ENCODE assay signal across 30 mouse cellular contexts in the genomic region with DNA sequence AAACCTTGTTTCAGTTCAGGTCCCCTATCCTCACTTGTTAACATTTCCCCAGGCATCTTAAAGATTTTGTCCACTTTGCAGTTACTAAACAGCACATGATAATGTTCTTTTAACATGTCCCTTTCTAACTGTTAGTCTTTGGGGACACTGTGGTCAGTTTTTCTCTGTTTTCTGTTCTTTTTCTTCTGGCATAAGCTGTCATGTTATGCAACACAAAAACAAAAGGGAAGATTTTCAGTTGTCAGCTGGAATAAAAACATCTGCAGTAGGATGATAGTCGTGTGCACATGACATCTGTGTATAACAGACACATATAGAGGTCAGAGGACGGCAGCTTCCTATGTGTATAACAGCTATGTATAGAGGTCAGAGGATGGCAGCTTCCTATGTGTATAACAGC. TPM values are rescaled to one million over a fixed set of nuclear protein-coding genes. Genes with fewer than 3 reads are reported as not detected.
DNase-seq lines count a peak whose midpoint lies in the region; ATAC-seq and TF ChIP-seq lines count a peak whose summit lies in the region.
"Had no signal": no experiment of that assay in that cellular context is flagged by ENCODE, and none has a peak within 500 bp of the region (broad histone marks: within the 10 kb centered on the region; RNA-seq: fewer than 3 reads in every experiment).

No protein-coding gene starts in this region.

- no peak overlapping the region for H3K9ac ChIP-seq in lung, postnatal 0 days (replicated peaks; ENCODE audit: low read depth)
- H3K9ac ChIP-seq: embryonic facial prominence, embryonic 13.5 days; embryonic facial prominence, embryonic 15.5 days; forebrain, embryonic 12.5 days had no signal

- intact Hi-C loops in gastrocnemius, adult 2 months (cut with DNase I), result no loop called here
- intact Hi-C loops in heart, postnatal 14 days (cut with DNase I), result no loop called here

- no peak; the same call in 1 of the 2 replicates for ATAC-seq in lung, postnatal 0 days
- ATAC-seq: activated CD4-positive, CD25-positive, alpha-beta regulatory T cell, adult 4 months; CD4-positive, CD25-positive, alpha-beta regulatory T cell, adult 4 months; forebrain, embryonic 14.5 days; forebrain, embryonic 16.5 days; Patski had no signal

- H3K4me1 ChIP-seq in lung, postnatal 0 days (ENCODE audit: insufficient read depth, low read depth, low read length), result no peaks in the 10 kb centered on the region
- H3K4me1 ChIP-seq in lung, adult 2 months (ENCODE audit: control insufficient read depth, insufficient read depth, low read length), result peaks cover 2% of the 10 kb centered on the region; the same call in 1 of the 2 replicates

- H3K27ac ChIP-seq in gastrocnemius, adult 2 months, result 0 out of 2 replicates have a peak overlapping the region, but pooled peaks have one; percentile 49
- H3K27ac ChIP-seq in lung, postnatal 0 days (ENCODE audit: low read length), result no peak overlapping the region
- H3K27ac ChIP-seq: embryonic facial prominence, embryonic 13.5 days; embryonic facial prominence, embryonic 15.5 days; forebrain, embryonic 10.5 days; forebrain, embryonic 12.5 days had no signal

- TF ChIP-seq EP300 in lung, postnatal 0 days (IDR thresholded peaks at IDR 0.05), result 0 out of 2 replicates have a peak, but pooled peaks have one; percentile 8

- no peaks in the 10 kb centered on the region for H3K36me3 ChIP-seq in lung, postnatal 0 days (ENCODE audit: insufficient read depth, low read length)
- H3K36me3 ChIP-seq: embryonic facial prominence, embryonic 13.5 days; embryonic facial prominence, embryonic 15.5 days; forebrain, embryonic 10.5 days; forebrain, embryonic 12.5 days; G1E had no signal

- no peak overlapping the region for H3K4me2 ChIP-seq in lung, postnatal 0 days (replicated peaks; ENCODE audit: low read depth, low read length)
- H3K4me2 ChIP-seq: embryonic facial prominence, embryonic 13.5 days; embryonic facial prominence, embryonic 15.5 days; forebrain, embryonic 12.5 days had no signal

- no peaks in the 10 kb centered on the region for H3K9me3 ChIP-seq in lung, postnatal 0 days (ENCODE audit: low read length)
- H3K9me3 ChIP-seq: embryonic facial prominence, embryonic 13.5 days; embryonic facial prominence, embryonic 15.5 days; forebrain, embryonic 10.5 days; forebrain, embryonic 12.5 days; G1E had no signal

- no peaks in the 10 kb centered on the region for H3K27me3 ChIP-seq in lung, postnatal 0 days (replicated peaks; ENCODE audit: insufficient read depth, low read length)
- H3K27me3 ChIP-seq: CH12.LX; embryonic facial prominence, embryonic 13.5 days; embryonic facial prominence, embryonic 15.5 days; Patski had no signal

- H3K4me3 ChIP-seq in gastrocnemius, adult 2 months, result no peak overlapping the region
- H3K4me3 ChIP-seq in lung, postnatal 0 days (ENCODE audit: low read depth, low read length), result no peak overlapping the region
- no peak overlapping the region for H3K4me3 ChIP-seq in lung, adult 2 months (replicated peaks; ENCODE audit: extremely low read depth, low read depth, low read length)
- H3K4me3 ChIP-seq: embryonic facial prominence, embryonic 13.5 days; embryonic facial prominence, embryonic 15.5 days; erythroblast, embryonic 14.5 days; forebrain, embryonic 10.5 days; forebrain, embryonic 12.5 days had no signal

- no peak for DNase-seq in gastrocnemius, adult 2 months
- no peak for DNase-seq in gastrocnemius, postnatal 4 days (ENCODE audit: low spot score in 2 of 2)
- DNase-seq in heart, adult 9 months (ENCODE audit: low spot score in 2 of 2), result peak; percentile 21
- no peak for DNase-seq in heart, postnatal 14 days
- peak; percentile 66 for DNase-seq in lung, postnatal 0 days (ENCODE audit: low spot score)
- no peak for DNase-seq in lung, adult 2 months
- DNase-seq: adrenal gland, adult 2 months; adrenal gland, postnatal 10 days; adrenal gland, postnatal 25 days; B cell, adult 2 months; cerebellum, adult 11 months; cerebellum, adult 18-20 months; cerebellum, adult 8-10 months; cerebellum, adult 9-11 months; cerebellum, postnatal 14 days; cerebellum, postnatal 36 days; embryo, embryonic 11 days had no signal

- no peak for TF ChIP-seq CTCF in gastrocnemius, adult 2 months (IDR thresholded peaks at IDR 0.05)
- TF ChIP-seq CTCF in lung, postnatal 0 days (IDR thresholded peaks at IDR 0.05), result no peak
- TF ChIP-seq CTCF in lung, adult 2 months (IDR thresholded peaks at IDR 0.05; ENCODE audit: insufficient read depth, low read length), result no peak

- WGBS in lung, postnatal 0 days, result 45% methylated on average over 2 of the region's 2 CpGs
- 42% methylated on average over 2 of the region's 2 CpGs for WGBS in lung, adult 2 months

- TF ChIP-seq POLR2A in lung, adult 2 months (IDR thresholded peaks at IDR 0.05; ENCODE audit: borderline replicate concordance, extremely low read depth, low read depth, low read length), result no peak

RNA-seq across cellular contexts. Expression of gene Plekhh2, which starts 5.8 kb away (rescaled TPM):
- total RNA-seq in gastrocnemius, adult 2 months (2021), result 1 to 10 TPM in 1 of 2 experiments, under 1 TPM in 1; 0.77 to 1.7 TPM
- total RNA-seq in gastrocnemius, postnatal 4 days (2021), result 10 to 100 TPM; 11.7 to 18.0 TPM
- 1 to 10 TPM; 4.9 to 6.3 TPM for total RNA-seq in heart, postnatal 14 days (2021)
- 5.1 and 5.5 TPM in 2 replicates for polyA plus RNA-seq in lung, postnatal 0 days (2015; fragmentation: Nextera tagmentation; extraction: Ambion mirVana)
- 8.0 and 12.1 TPM in 2 replicates for polyA plus RNA-seq in lung, adult 2 months (2012; rRNA removed)
- total RNA-seq: common myeloid progenitor, adult 5-6 weeks had no signal
- polyA plus RNA-seq: CD4-positive, CD25-positive, alpha-beta regulatory T cell, adult 4 months; erythroblast, embryonic 14.5 days had no signal

RNA-seq across cellular contexts. Expression of gene Thada, which starts 39.9 kb away (rescaled TPM):
- total RNA-seq in gastrocnemius, adult 2 months (2021), result 1 to 10 TPM; 5.6 to 6.8 TPM
- total RNA-seq in gastrocnemius, postnatal 4 days (2021), result 10 to 100 TPM; 12.2 to 15.0 TPM
- 10 to 100 TPM in 1 of 2 experiments, 1 to 10 TPM in 1; 9.1 to 10.1 TPM for total RNA-seq in heart, postnatal 14 days (2021)
- 2.3 and 2.8 TPM in 2 replicates for polyA plus RNA-seq in lung, postnatal 0 days (2015; fragmentation: Nextera tagmentation; extraction: Ambion mirVana)
- 10.9 and 12.8 TPM in 2 replicates for polyA plus RNA-seq in lung, adult 2 months (2012; rRNA removed)

Comparison
In these comparisons a context has a peak if more than half of its experiments do, and no peak if none do; other contexts are left out.
1. DNase-seq: peak in heart, adult 9 months (2 of 2) and lung, postnatal 0 days (single experiment); none in gastrocnemius, adult 2 months (single experiment), gastrocnemius, postnatal 4 days (0 of 2), heart, postnatal 14 days (0 of 2) and lung, adult 2 months (single experiment).